Comparison of ENCODE assay signal across 32 mouse cellular contexts in genomic region chr4:14422152-14422551, GRCm38 (mm10).
"Had no signal": no experiment of that assay in that cellular context is flagged by ENCODE, and none has a peak within 500 bp of the region (broad histone marks: within the 10 kb centered on the region; RNA-seq: fewer than 3 reads in every experiment).

No protein-coding gene starts in this region.

- H3K4me1 ChIP-seq: heart, embryonic 10.5 days; heart, embryonic 12.5 days; heart, embryonic 13.5 days; heart, embryonic 15.5 days; hindbrain, embryonic 10.5 days; hindbrain, embryonic 12.5 days; hindbrain, embryonic 13.5 days; hindbrain, embryonic 15.5 days; intestine, embryonic 15.5 days; kidney, embryonic 15.5 days had no signal

- H3K27me3 ChIP-seq: heart, embryonic 12.5 days; heart, embryonic 13.5 days; heart, embryonic 15.5 days; hindbrain, embryonic 12.5 days; hindbrain, embryonic 13.5 days; hindbrain, embryonic 15.5 days; intestine, embryonic 15.5 days; kidney, embryonic 15.5 days had no signal

- H3K9me3 ChIP-seq: heart, embryonic 10.5 days; heart, embryonic 12.5 days; heart, embryonic 13.5 days; heart, embryonic 15.5 days; hindbrain, embryonic 10.5 days; hindbrain, embryonic 12.5 days; hindbrain, embryonic 13.5 days; hindbrain, embryonic 15.5 days; intestine, embryonic 15.5 days; kidney, embryonic 15.5 days had no signal

- H3K27ac ChIP-seq: heart, embryonic 10.5 days; heart, embryonic 13.5 days; heart, embryonic 15.5 days; hindbrain, embryonic 10.5 days; hindbrain, embryonic 12.5 days; hindbrain, embryonic 13.5 days; hindbrain, embryonic 14.5 days; hindbrain, embryonic 15.5 days; hindbrain, postnatal 0 days; intestine, embryonic 15.5 days; kidney, embryonic 15.5 days; kidney, postnatal 0 days; layer of hippocampus, adult 2 months; left cerebral cortex, adult 2 months had no signal

- H3K4me2 ChIP-seq: heart, embryonic 11.5 days; heart, embryonic 12.5 days; heart, embryonic 13.5 days; heart, embryonic 15.5 days; hindbrain, embryonic 12.5 days; hindbrain, embryonic 13.5 days; hindbrain, embryonic 14.5 days; hindbrain, embryonic 15.5 days; intestine, embryonic 15.5 days; kidney, embryonic 15.5 days had no signal

- DNase-seq: heart, postnatal 10 days; heart, postnatal 14 days; heart, postnatal 36 days; heart, postnatal 4 days; kidney, adult 11 months; kidney, adult 18-20 months; kidney, adult 2 months; kidney, adult 8-10 months; kidney, adult 9 months; kidney, postnatal 10 days; kidney, postnatal 14 days; kidney, postnatal 25 days; kidney, postnatal 36 days; kidney, postnatal 4 days; layer of hippocampus, adult 9-11 months; layer of hippocampus, postnatal 36 days had no signal

- H3K36me3 ChIP-seq: heart, embryonic 10.5 days; heart, embryonic 12.5 days; heart, embryonic 13.5 days; heart, embryonic 15.5 days; hindbrain, embryonic 10.5 days; hindbrain, embryonic 12.5 days; hindbrain, embryonic 13.5 days; hindbrain, embryonic 15.5 days; intestine, embryonic 15.5 days; kidney, embryonic 15.5 days had no signal

- H3K9ac ChIP-seq: heart, embryonic 12.5 days; heart, embryonic 13.5 days; heart, embryonic 15.5 days; hindbrain, embryonic 12.5 days; hindbrain, embryonic 13.5 days; hindbrain, embryonic 14.5 days; hindbrain, embryonic 15.5 days; intestine, embryonic 15.5 days; kidney, embryonic 15.5 days had no signal

- H3K4me3 ChIP-seq: heart, embryonic 10.5 days; heart, embryonic 12.5 days; heart, embryonic 13.5 days; heart, embryonic 15.5 days; hindbrain, embryonic 10.5 days; hindbrain, embryonic 12.5 days; hindbrain, embryonic 13.5 days; hindbrain, embryonic 15.5 days; intestine, embryonic 15.5 days; kidney, embryonic 15.5 days; layer of hippocampus, adult 2 months; left cerebral cortex, adult 2 months had no signal
